Mouse (Mus musculus) erythroblast, adult 5-6 weeks (primary cell): ENCODE measurements around the gene St8sia6. TPM values are rescaled to one million over a fixed set of nuclear protein-coding genes. Genes with fewer than 3 reads are reported as not detected.
A peak's percentile ranks its signal among the peaks of the same experiment; 100 is the strongest.
"Not testable (repeated sequence)": the region's sequence is repeated elsewhere in the genome, so short reads cannot be mapped to it uniquely, and the experiment has no call there.

Experiments used
- ATAC-seq: replicated peaks from 2 replicates; pipeline ENCODE4 v1.8.0; 2016; ENCODE audit warnings: moderate number of reproducible peaks, mild to moderate bottlenecking, moderate TSS enrichment, inconsistent platforms; ENCODE audit not compliant: poor library complexity, low FRiP score, severe bottlenecking
- total RNA-seq, 2 experiments: library from RNA; stranded (forward) in 1 of 2; stranded (reverse) in 1 of 2; fragments of 150-400 nt in 1 of 2; fragments of 200-764, 138-1000 nt in 1 of 2; gene quantifications; 2 replicates each; pipeline versions ENCODE4 v1.2.3 to v1.2.4; 2015 to 2017; ENCODE audit warnings: low replicate concordance in 2 of 2

St8sia6 gene
- total RNA-seq, 2 experiments from 2014 or later, result 0.17 to 2.7 TPM

GRCm38 (mm10) chr2:13682488-13683204 lies 111.2 kb downstream of the St8sia6 start:
- no peak for ATAC-seq

DNA sequence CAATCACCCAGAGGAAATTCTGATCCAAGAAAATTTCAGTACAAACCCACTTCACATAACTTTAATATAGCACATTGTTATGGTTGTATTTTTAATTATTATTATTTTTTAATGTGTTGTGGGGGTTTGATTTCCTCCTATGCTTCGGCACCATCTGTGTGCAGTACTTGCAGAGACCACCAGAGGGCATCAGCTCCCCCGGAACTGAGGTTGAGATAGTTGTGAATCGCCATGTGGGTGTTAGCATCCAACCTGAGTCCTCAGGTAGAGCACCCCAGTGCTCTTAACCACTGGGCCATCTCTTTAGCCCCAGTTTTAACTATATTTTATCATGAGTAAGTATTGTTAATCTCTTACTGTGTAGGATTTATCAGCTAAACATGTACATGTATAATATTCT lies 120.9 kb downstream of the St8sia6 start:
- 0 out of 2 replicates have a peak, but pooled peaks have one; percentile 70 for ATAC-seq

- ATAC-seq, result no peak
Observed at GRCm38 (mm10) chr2:13672426-13672825, 121.4 kb downstream of the St8sia6 start.

- ATAC-seq, result no peak
Observed at GRCm38 (mm10) chr2:13634866-13635265, 159.0 kb downstream of the St8sia6 start.

DNA sequence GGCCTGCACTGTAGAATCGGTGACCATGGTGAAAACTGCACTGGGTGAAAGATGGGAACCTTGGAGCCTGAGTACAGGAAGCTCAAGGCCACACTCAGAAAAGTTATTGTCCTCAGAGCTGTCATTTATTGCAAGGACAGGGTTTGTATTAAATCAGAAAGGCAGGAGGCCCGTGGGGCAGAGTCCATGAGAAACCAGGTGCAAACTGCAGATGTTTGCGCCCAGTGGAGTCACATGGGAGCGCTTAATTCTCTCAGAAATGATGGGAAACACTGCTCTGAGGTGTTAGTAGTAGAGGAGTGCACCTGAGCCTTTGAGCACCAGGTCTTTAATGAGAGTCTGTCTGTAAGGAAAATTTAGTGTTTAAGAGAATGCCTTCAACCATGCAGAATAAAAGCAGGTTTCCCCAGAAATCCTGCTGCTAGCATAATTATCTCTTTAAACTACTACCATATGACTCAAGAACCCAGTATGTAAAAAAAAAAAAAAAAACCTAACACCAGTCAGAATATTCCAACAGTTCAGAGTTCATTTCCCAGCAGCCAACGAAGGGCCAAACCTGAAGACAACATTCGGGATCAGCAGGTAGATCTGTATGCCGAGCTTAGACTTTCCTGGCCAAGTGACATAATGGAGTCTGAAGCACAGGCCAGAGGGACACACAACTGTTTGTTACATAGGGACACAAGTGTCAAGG lies 163.6 kb downstream of the St8sia6 start:
- no peak for ATAC-seq

DNA sequence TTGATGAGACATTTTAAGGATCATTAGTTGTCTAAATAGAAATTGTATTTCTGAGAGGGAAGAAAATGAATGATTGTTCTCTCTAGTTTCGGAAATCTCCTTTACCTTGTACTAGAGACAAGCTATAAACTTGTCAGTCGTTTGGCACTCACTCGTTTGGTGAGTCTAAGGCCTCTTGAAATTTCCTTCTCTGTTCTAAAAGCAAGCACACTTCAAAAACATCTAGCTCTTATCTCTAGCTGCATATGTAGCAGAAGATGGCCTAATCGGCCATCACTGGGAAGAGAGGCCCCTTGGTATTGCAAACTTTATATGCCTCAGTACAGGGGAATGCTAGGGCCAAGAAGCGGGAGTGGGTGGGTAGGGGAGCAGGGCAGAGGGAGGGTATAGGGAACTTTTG lies 190.2 kb downstream of the St8sia6 start:
- not testable (repeated sequence) for ATAC-seq

GRCm38 (mm10) chr2:13603093-13603492 lies 190.8 kb downstream of the St8sia6 start:
- no peak for ATAC-seq

Other genes with a start within 250 kb of the St8sia6 start
- 8.6 and 9.2 TPM in 2 replicates for gene Trdmt1, start 249.4 kb downstream of the St8sia6 start, total RNA-seq (2015; ENCODE audit: low replicate concordance)
- gene Trdmt1, start 249.4 kb downstream of the St8sia6 start, total RNA-seq (2017; ENCODE audit: low replicate concordance), result 2.2 and 3.8 TPM in 2 replicates
- 309 and 388 TPM in 2 replicates for gene Vim, start 220.1 kb downstream of the St8sia6 start, total RNA-seq (2015; ENCODE audit: low replicate concordance)
- gene Vim, start 220.1 kb downstream of the St8sia6 start, total RNA-seq (2017; ENCODE audit: low replicate concordance), result 216 and 250 TPM in 2 replicates